Mouse (Mus musculus): ENCODE results near the gene Dgat2. TPM values are rescaled to one million over a fixed set of nuclear protein-coding genes. Genes with fewer than 3 reads are reported as not detected.

Gene Dgat2
- polyA plus RNA-seq, 1 experiment from 2014 or later: 103 TPM

DNA sequence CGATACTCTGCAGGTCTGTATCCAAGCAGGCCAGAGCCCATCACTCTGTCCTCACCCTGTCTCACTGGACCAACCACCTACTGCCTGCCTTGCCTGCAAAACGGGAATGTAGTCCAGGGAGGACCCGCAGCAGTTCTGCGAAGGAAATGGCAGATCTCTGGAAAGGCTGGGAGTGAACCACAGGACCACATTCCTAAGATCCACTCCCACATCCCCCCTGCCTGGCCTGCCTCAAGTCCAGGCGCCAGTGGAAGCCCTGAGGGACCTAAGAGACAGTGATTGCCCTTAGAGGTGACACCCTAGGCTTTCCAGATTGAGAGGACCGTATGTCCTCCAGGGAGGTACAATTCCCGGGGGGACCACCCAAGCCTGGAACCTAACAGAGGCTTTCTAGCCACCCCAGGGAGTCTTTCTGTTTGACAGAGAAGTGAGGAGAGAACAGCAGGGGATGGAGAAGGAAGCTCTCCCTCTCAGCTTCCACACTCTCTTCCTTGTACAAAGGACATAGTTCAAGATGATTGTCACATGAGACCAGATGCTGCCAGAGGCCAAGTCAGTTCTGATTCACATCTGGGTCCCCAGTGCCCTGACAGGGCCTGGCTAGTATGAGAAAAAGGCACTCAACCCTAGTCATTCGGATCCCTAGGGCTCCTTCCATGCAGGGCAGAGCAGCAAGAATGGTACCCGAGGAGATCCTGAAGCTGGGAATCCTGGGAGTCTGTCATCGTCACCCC is 10.6 kb downstream of the Dgat2 start:
- 68% methylated on average over 10 of the region's 10 CpGs for WGBS
- no peak for ATAC-seq (ENCODE audit: insufficient read depth, low FRiP score)
- no peak overlapping the region for H3K27ac ChIP-seq (ENCODE audit: low read length)
- peaks cover 10% of the 10 kb centered on the region; the same call in 1 of the 2 replicates for H3K4me1 ChIP-seq (ENCODE audit: control insufficient read depth, insufficient read depth, low read length)
- no peak overlapping the region for H3K4me2 ChIP-seq (ENCODE audit: low read depth, low read length)
- H3K27me3 ChIP-seq (ENCODE audit: control insufficient read depth, insufficient read depth, low read length): no peaks in the 10 kb centered on the region
- no peak overlapping the region for H3K9ac ChIP-seq (ENCODE audit: low read length)
- H3K9me3 ChIP-seq (replicated peaks; ENCODE audit: control insufficient read depth, low read length): no peaks in the 10 kb centered on the region
- H3K4me3 ChIP-seq (replicated peaks; ENCODE audit: low read length): no peak overlapping the region
- no peaks in the 10 kb centered on the region for H3K36me3 ChIP-seq (ENCODE audit: control insufficient read depth, insufficient read depth, low read length)

DNA sequence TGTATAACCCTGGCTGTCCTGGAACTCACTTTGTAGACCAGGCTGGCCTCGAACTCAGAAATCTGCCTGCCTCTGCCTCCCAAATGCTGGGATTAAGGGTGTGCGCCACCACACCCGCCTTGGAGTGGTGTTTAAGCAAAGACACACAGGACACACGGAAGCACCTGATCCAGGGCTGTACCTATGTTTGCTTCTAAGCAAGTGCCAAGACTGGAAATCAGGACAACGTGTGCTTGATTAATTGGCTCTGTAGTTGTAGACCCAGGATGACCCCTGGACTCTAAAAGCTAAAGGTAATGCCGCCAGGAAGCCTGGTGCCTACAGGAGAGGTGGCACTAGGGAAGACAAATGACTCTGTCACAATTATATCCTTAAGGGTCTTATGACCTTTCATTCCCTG is 12.0 kb downstream of the Dgat2 start:
- Histone ChIP-seq H3K27ac (ENCODE audit: low read length) (no peak overlapping the region), H3K4me1 (ENCODE audit: control insufficient read depth, insufficient read depth, low read length) (peaks cover 10% of the 10 kb centered on the region; the same call in 1 of the 2 replicates), H3K9ac (ENCODE audit: low read length) (no peak overlapping the region), H3K9me3 (replicated peaks; ENCODE audit: control insufficient read depth, low read length) (no peaks in the 10 kb centered on the region), H3K36me3 (ENCODE audit: control insufficient read depth, insufficient read depth, low read length) (no peaks in the 10 kb centered on the region), H3K27me3 (ENCODE audit: control insufficient read depth, insufficient read depth, low read length) (no peaks in the 10 kb centered on the region), H3K4me2 (ENCODE audit: low read depth, low read length) (no peak overlapping the region), H3K4me3 (replicated peaks; ENCODE audit: low read length) (no peak overlapping the region)
- no peak for ATAC-seq (ENCODE audit: insufficient read depth, low FRiP score)
- WGBS: 84% methylated on average over 6 of the region's 6 CpGs

DNA sequence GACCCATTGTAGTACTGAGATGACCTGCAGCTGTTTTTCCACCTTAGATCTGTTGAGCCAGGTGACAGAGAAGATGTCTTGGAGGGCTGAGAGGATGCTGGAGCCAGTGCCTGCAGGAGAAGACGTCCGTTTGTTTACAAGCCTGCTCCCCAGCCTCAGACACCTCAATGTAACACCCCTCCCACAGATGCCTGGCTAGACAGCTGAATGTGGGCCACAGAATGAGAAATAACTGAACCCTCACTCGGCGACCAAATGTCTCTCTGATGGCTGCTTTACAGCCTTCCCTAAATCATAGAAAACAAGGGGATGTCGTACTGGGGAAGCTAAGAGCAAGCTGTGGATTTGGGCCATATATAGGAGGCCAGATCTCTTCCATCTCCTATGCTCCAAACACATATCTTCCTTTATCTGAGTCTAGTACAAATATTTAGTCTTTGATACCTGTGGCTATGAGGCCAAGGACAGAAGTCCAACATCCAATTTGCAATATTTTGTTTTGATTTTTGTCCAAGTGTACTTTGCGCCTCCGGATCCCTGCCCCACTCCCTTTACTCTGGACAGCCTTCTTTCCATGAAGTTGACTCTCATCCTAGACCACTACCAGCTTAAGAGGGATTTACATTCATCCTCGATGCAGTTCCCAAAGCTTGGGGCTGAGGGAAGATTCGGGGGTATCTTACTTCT is 12.7 kb downstream of the Dgat2 start:
- ATAC-seq (ENCODE audit: insufficient read depth, low FRiP score): no peak
- 74% methylated on average over 9 of the region's 9 CpGs for WGBS
- H3K9me3 ChIP-seq (replicated peaks; ENCODE audit: control insufficient read depth, low read length): no peaks in the 10 kb centered on the region
- no peak overlapping the region for H3K4me2 ChIP-seq (ENCODE audit: low read depth, low read length)
- no peaks in the 10 kb centered on the region for H3K36me3 ChIP-seq (ENCODE audit: control insufficient read depth, insufficient read depth, low read length)
- H3K27me3 ChIP-seq (ENCODE audit: control insufficient read depth, insufficient read depth, low read length): no peaks in the 10 kb centered on the region
- H3K4me1 ChIP-seq (ENCODE audit: control insufficient read depth, insufficient read depth, low read length): peaks cover 13% of the 10 kb centered on the region; the same call in 1 of the 2 replicates
- no peak overlapping the region for H3K27ac ChIP-seq (ENCODE audit: low read length)
- no peak overlapping the region for H3K4me3 ChIP-seq (replicated peaks; ENCODE audit: low read length)
- no peak overlapping the region for H3K9ac ChIP-seq (ENCODE audit: low read length)

DNA sequence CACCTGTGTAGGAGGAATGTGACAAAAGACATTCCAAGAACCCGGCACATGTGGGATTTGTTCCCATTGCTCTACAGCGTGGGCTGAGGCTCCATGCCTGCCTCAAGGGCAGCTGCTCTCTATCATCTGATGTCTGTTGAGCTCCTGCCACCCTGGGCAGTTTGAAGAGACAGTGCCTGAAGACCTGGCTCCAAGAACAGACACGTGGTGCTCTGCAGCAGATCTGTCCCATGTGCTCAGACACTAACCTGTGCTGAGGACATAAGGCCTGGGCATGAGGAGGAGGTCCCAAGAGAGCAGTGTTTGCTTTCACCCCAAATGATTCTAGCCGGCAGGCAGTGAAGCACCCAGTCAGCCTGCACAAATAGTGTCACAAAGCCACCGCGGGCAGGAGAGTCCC is 13.8 kb downstream of the Dgat2 start:
- 71% methylated on average over 6 of the region's 6 CpGs for WGBS
- Histone ChIP-seq H3K4me1 (ENCODE audit: control insufficient read depth, insufficient read depth, low read length) (peaks cover 19% of the 10 kb centered on the region), H3K27me3 (ENCODE audit: control insufficient read depth, insufficient read depth, low read length) (no peaks in the 10 kb centered on the region), H3K9ac (ENCODE audit: low read length) (no peak overlapping the region), H3K36me3 (ENCODE audit: control insufficient read depth, insufficient read depth, low read length) (no peaks in the 10 kb centered on the region), H3K4me3 (replicated peaks; ENCODE audit: low read length) (no peak overlapping the region), H3K9me3 (replicated peaks; ENCODE audit: control insufficient read depth, low read length) (no peaks in the 10 kb centered on the region), H3K4me2 (ENCODE audit: low read depth, low read length) (no peak overlapping the region), H3K27ac (ENCODE audit: low read length) (peak overlapping the region; percentile 68; the same call in 1 of the 2 replicates)
- no peak for ATAC-seq (ENCODE audit: insufficient read depth, low FRiP score)

DNA sequence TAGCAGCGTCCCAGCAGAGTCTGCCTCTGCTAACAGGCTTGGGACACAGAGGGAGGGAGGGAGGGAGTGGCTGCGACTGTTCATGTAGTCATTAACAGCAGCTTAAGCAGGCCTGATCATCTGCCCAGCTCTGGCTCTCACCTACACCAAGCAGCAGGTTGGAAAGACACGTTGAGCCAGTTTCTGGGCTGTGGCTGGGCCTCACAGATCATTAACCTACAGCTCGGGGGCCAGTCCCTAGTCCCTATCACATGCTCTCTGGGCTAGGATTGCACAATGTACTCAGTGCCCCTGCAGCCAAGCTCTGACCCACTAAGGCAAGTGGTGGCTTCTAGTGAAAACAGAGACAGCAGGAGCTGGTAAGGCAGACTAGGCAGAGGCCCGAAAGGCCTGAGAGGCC is 14.6 kb downstream of the Dgat2 start:
- Histone ChIP-seq H3K36me3 (ENCODE audit: control insufficient read depth, insufficient read depth, low read length) (no peaks in the 10 kb centered on the region), H3K9ac (ENCODE audit: low read length) (no peak overlapping the region), H3K27me3 (ENCODE audit: control insufficient read depth, insufficient read depth, low read length) (no peaks in the 10 kb centered on the region), H3K27ac (ENCODE audit: low read length) (peak overlapping the region; percentile 68), H3K4me2 (ENCODE audit: low read depth, low read length) (no peak overlapping the region), H3K4me3 (replicated peaks; ENCODE audit: low read length) (no peak overlapping the region), H3K9me3 (replicated peaks; ENCODE audit: control insufficient read depth, low read length) (no peaks in the 10 kb centered on the region), H3K4me1 (ENCODE audit: control insufficient read depth, insufficient read depth, low read length) (peaks cover 20% of the 10 kb centered on the region)
- peak; percentile 90 for ATAC-seq (ENCODE audit: insufficient read depth, low FRiP score)
- WGBS: 35% methylated on average over 5 of the region's 5 CpGs

DNA sequence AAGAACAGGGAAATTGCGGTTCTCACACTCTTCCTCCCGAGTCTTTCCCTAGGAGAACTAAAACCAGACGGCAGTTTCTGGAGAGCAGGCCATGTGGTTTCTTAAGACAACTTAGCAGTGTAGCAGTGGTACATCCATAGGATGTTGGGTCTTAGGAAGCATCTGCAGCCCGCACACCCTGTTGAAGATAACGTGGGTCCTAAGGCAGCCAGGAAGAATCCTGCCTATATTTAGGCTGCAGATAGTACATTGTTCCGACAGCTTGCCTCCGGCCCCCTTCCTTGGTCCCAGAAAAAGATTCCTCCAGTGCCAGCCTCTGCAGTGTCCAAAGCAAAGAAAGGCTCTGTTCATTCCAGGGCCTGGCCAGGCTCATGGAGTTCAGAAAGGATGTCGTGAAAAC is 16.4 kb downstream of the Dgat2 start:
- Histone ChIP-seq H3K4me3 (replicated peaks; ENCODE audit: low read length) (no peak overlapping the region), H3K27ac (ENCODE audit: low read length) (no peak overlapping the region; the same call in 1 of the 2 replicates), H3K4me1 (ENCODE audit: control insufficient read depth, insufficient read depth, low read length) (peaks cover 29% of the 10 kb centered on the region), H3K9ac (ENCODE audit: low read length) (no peak overlapping the region), H3K9me3 (replicated peaks; ENCODE audit: control insufficient read depth, low read length) (no peaks in the 10 kb centered on the region), H3K4me2 (ENCODE audit: low read depth, low read length) (no peak overlapping the region), H3K27me3 (ENCODE audit: control insufficient read depth, insufficient read depth, low read length) (no peaks in the 10 kb centered on the region), H3K36me3 (ENCODE audit: control insufficient read depth, insufficient read depth, low read length) (no peaks in the 10 kb centered on the region)
- 78% methylated on average over 8 of the region's 8 CpGs for WGBS
- no peak for ATAC-seq (ENCODE audit: insufficient read depth, low FRiP score)

DNA sequence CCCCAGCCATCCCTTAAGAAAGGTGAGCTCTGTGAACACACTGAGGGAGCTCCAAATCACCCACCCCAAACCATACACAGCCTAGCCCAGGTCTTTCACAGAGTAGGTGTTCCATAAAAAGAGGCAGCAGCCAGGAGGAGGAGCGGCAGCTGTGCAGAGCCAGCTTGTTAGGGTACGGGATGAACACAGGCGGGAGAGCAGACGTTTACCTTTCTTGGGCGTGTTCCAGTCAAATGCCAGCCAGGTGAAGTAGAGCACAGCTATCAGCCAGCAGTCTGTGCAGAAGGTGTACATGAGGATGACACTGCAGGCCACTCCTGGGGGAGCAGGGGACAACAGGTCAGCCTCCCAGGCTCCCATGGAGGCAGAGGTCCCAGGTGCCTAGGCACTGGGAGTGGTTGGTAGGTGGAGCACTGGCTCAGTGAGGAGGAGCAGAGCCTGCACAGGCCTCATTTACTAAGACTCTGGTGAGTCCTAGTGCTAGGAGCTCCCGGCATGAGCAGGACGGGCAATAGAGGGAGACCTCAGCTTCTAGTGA is 17.6 kb downstream of the Dgat2 start:
- H3K4me2 ChIP-seq (ENCODE audit: low read depth, low read length): no peak overlapping the region
- peaks cover 31% of the 10 kb centered on the region for H3K4me1 ChIP-seq (ENCODE audit: control insufficient read depth, insufficient read depth, low read length)
- H3K4me3 ChIP-seq (replicated peaks; ENCODE audit: low read length): no peak overlapping the region
- no peaks in the 10 kb centered on the region for H3K27me3 ChIP-seq (ENCODE audit: control insufficient read depth, insufficient read depth, low read length)
- H3K9ac ChIP-seq (ENCODE audit: low read length): peak overlapping the region; percentile 18; the same call in 1 of the 2 replicates
- 0 out of 2 replicates have a peak, but pooled peaks have one; percentile 32 for ATAC-seq (ENCODE audit: insufficient read depth, low FRiP score)
- no peaks in the 10 kb centered on the region for H3K36me3 ChIP-seq (ENCODE audit: control insufficient read depth, insufficient read depth, low read length)
- WGBS: 51% methylated on average over 7 of the region's 7 CpGs
- no peaks in the 10 kb centered on the region for H3K9me3 ChIP-seq (replicated peaks; ENCODE audit: control insufficient read depth, low read length)
- H3K27ac ChIP-seq (ENCODE audit: low read length): peak overlapping the region; percentile 88

DNA sequence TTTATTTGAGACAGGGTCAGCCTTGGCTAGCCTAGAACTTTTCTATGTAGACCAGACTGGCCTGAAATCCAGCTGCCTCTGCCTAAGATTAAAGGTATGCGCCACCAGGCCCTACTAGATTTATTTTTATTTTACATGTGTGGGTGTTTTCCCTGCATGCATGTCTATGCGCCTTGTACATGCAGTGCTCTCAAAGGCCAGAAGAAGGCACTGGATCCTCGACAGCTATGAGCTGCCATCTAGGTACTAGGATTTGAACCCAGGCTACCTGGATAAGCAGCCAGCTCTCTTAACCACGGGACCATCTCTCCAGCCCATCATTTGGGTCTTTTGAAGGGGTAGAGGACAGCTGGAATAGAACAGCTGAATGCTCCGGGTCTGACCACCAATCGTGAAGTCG is 20.1 kb downstream of the Dgat2 start:
- Histone ChIP-seq H3K4me2 (ENCODE audit: low read depth, low read length) (no peak overlapping the region), H3K27ac (ENCODE audit: low read length) (no peak overlapping the region), H3K4me3 (replicated peaks; ENCODE audit: low read length) (no peak overlapping the region), H3K4me1 (ENCODE audit: control insufficient read depth, insufficient read depth, low read length) (peaks cover 30% of the 10 kb centered on the region), H3K9me3 (replicated peaks; ENCODE audit: control insufficient read depth, low read length) (no peaks in the 10 kb centered on the region), H3K9ac (ENCODE audit: low read length) (no peak overlapping the region), H3K27me3 (ENCODE audit: control insufficient read depth, insufficient read depth, low read length) (no peaks in the 10 kb centered on the region), H3K36me3 (ENCODE audit: control insufficient read depth, insufficient read depth, low read length) (no peaks in the 10 kb centered on the region)
- WGBS: 90% methylated on average over 7 of the region's 7 CpGs
- ATAC-seq (ENCODE audit: insufficient read depth, low FRiP score): no peak

DNA sequence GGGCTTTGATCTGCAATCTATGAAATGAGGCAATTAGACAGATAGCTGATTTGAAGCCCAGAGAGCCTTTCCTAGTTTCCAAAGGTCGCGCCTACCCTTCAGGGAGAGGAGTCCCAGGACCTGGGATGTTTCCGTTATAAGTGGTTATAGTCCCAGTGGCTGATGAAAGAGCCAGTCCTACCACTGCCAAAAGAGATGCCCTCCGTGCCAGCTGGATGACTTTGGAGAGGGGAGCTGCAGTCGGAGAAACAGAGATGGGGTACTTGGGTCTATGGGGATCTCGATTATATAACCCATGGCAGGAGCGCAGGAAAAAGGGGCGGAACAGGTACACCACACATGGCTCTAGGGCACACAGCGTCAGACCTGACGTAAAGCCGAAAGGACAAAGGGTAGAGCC is 20.6 kb downstream of the Dgat2 start:
- no peak for ATAC-seq (ENCODE audit: insufficient read depth, low FRiP score)
- H3K27ac ChIP-seq (ENCODE audit: low read length): no peak overlapping the region
- no peak overlapping the region for H3K4me3 ChIP-seq (replicated peaks; ENCODE audit: low read length)
- no peaks in the 10 kb centered on the region for H3K36me3 ChIP-seq (ENCODE audit: control insufficient read depth, insufficient read depth, low read length)
- no peaks in the 10 kb centered on the region for H3K27me3 ChIP-seq (ENCODE audit: control insufficient read depth, insufficient read depth, low read length)
- 84% methylated on average over 11 of the region's 11 CpGs for WGBS
- no peaks in the 10 kb centered on the region for H3K9me3 ChIP-seq (replicated peaks; ENCODE audit: control insufficient read depth, low read length)
- no peak overlapping the region for H3K4me2 ChIP-seq (ENCODE audit: low read depth, low read length)
- H3K9ac ChIP-seq (ENCODE audit: low read length): no peak overlapping the region
- H3K4me1 ChIP-seq (ENCODE audit: control insufficient read depth, insufficient read depth, low read length): peaks cover 30% of the 10 kb centered on the region
